Mouse (Mus musculus) retina, embryonic 14.5 days (tissue): Measurements from ENCODE around the gene Plvap.

Experiments used
- DNase-seq: peaks from one replicate; pipeline ENCODE4 v3.0.0-alpha.2; 2015; ENCODE audit warnings: low spot score

Plvap gene

GRCm38 (mm10) chr8:71526272-71526671 is 14.7 kb upstream of the Plvap start:
- peak; percentile 43 for DNase-seq

- DNase-seq: no peak
Measured at GRCm38 (mm10) chr8:71525226-71526050, 13.9 kb upstream of the Plvap start, which contains the start of gene Ccdc194. Ccdc194 (minus strand) TSS chr8:71525711.

GRCm38 (mm10) chr8:71521634-71522033 is 10.1 kb upstream of the Plvap start:
- DNase-seq: peak; percentile 96

GRCm38 (mm10) chr8:71519037-71519825 is 7.7 kb upstream of the Plvap start:
- DNase-seq: peak; percentile 63

GRCm38 (mm10) chr8:71516786-71517185 is 5.2 kb upstream of the Plvap start:
- no peak for DNase-seq

- DNase-seq: no peak
Measured at GRCm38 (mm10) chr8:71515043-71515442, 3.5 kb upstream of the Plvap start.

GRCm38 (mm10) chr8:71513018-71513754 is 1.6 kb upstream of the Plvap start:
- DNase-seq: no peak

GRCm38 (mm10) chr8:71509316-71509715 is 2.2 kb downstream of the Plvap start:
- DNase-seq: no peak

- DNase-seq: peak; percentile 72
Measured at GRCm38 (mm10) chr8:71507589-71508104, 3.9 kb downstream of the Plvap start.

GRCm38 (mm10) chr8:71505979-71506378 is 5.6 kb downstream of the Plvap start:
- no peak for DNase-seq

- DNase-seq: no peak
Measured at GRCm38 (mm10) chr8:71505326-71505725, 6.2 kb downstream of the Plvap start.

GRCm38 (mm10) chr8:71504349-71504748 is 7.2 kb downstream of the Plvap start:
- DNase-seq: no peak

- no peak for DNase-seq
Measured at GRCm38 (mm10) chr8:71498816-71499690, 12.5 kb downstream of the Plvap start.

GRCm38 (mm10) chr8:71497881-71498501 is 13.6 kb downstream of the Plvap start:
- DNase-seq: no peak

- DNase-seq: no peak
Measured at GRCm38 (mm10) chr8:71497077-71497645, 14.4 kb downstream of the Plvap start.

GRCm38 (mm10) chr8:71496481-71496880 is 15.1 kb downstream of the Plvap start:
- DNase-seq: no peak

GRCm38 (mm10) chr8:71495811-71496210 is 15.7 kb downstream of the Plvap start:
- no peak for DNase-seq

GRCm38 (mm10) chr8:71495039-71495438 is 16.5 kb downstream of the Plvap start:
- DNase-seq: peak; percentile 90

GRCm38 (mm10) chr8:71488454-71488853 is 23.1 kb downstream of the Plvap start:
- peak; percentile 96 for DNase-seq
